Mouse (Mus musculus) hindbrain, embryonic 11.5 days (tissue): ENCODE data around the gene Spa17. TPM values are rescaled to one million over a fixed set of nuclear protein-coding genes. Genes with fewer than 3 reads are reported as not detected.

ENCODE experiments used
- ATAC-seq: fragments of 200-750 bp; cut with Nextera tagmentation; 2 replicates; pipeline ENCODE4 v1.8.0; 2017; ENCODE audit warnings: mild to moderate bottlenecking, moderate TSS enrichment, moderate library complexity; ENCODE audit not compliant: low FRiP score
- DNase-seq: peaks from one replicate; pipeline ENCODE4 v3.0.0-alpha.2; 2015; ENCODE audit warnings: low spot score
- H3K27ac ChIP-seq: fragments of 300-500 bp; sonication (generic); 2 replicates; pipeline ENCODE4 v1.5.1; 2014; ENCODE audit warnings: mild to moderate bottlenecking, low read depth, low read length
- H3K27me3 ChIP-seq: fragments of 300-500 bp; sonication (generic); 2 replicates; pipeline ENCODE4 v1.6.1; 2014; ENCODE audit warnings: mild to moderate bottlenecking, low read length, moderate library complexity, mixed read lengths; ENCODE audit not compliant: control insufficient read depth, insufficient read depth
- H3K36me3 ChIP-seq: fragments of 300-500 bp; sonication (generic); 2 replicates; pipeline ENCODE4 v1.6.1; 2014; ENCODE audit warnings: mild to moderate bottlenecking, low read length, moderate library complexity, mixed read lengths; ENCODE audit not compliant: control insufficient read depth, insufficient read depth
- H3K4me1 ChIP-seq: fragments of 300-500 bp; sonication (generic); replicated peaks from 2 replicates; pipeline ENCODE4 v1.6.1; 2014; ENCODE audit warnings: low read length, mixed read lengths; ENCODE audit not compliant: control insufficient read depth, insufficient read depth
- H3K4me2 ChIP-seq: fragments of 300-500 bp; sonication (generic); replicated peaks from 2 replicates; pipeline ENCODE4 v1.6.1; 2014; ENCODE audit warnings: mild to moderate bottlenecking, low read depth, low read length
- H3K4me3 ChIP-seq: fragments of 300-500 bp; sonication (generic); 2 replicates; pipeline ENCODE4 v1.5.1; 2014; ENCODE audit warnings: low read depth, low read length
- H3K9ac ChIP-seq: fragments of 300-500 bp; sonication (generic); 2 replicates; pipeline ENCODE4 v1.6.1; 2014; ENCODE audit warnings: low read depth, low read length
- H3K9me3 ChIP-seq: fragments of 300-500 bp; sonication (generic); 2 replicates; pipeline ENCODE4 v1.6.1; 2016; ENCODE audit warnings: low read length; ENCODE audit not compliant: control insufficient read depth
- WGBS: fragments of 180-500 bp; shearing (Covaris S2); extraction: QIAGEN DNeasy Blood & Tissue Kit; methylation state at CpG from one replicate; pipeline ENCODE4 v1.1.7; 2014; 5-methylcytosine and 5-hydroxymethylcytosine counted together
- polyA plus RNA-seq: library from polyadenylated mRNA; unstranded; fragments of >200 nt; fragmentation: Nextera tagmentation; extraction: Ambion mirVana; gene quantifications from 2 replicates; pipeline ENCODE4 v1.2.1, GENCODE M21; 2014

The Spa17 gene
- polyA plus RNA-seq, 1 experiment from 2014 or later: 19.8 TPM

- ATAC-seq (no peak), DNase-seq (no peak)
- H3K4me2 ChIP-seq: no peak overlapping the region
- no peak overlapping the region for H3K9ac ChIP-seq
- H3K27ac ChIP-seq: no peak overlapping the region
- H3K9me3 ChIP-seq: no peaks in the 10 kb centered on the region
- 91% methylated on average over 3 of the region's 3 CpGs for WGBS
- no peaks in the 10 kb centered on the region for H3K4me1 ChIP-seq
- H3K36me3 ChIP-seq: peaks cover 5% of the 10 kb centered on the region; the same call in 1 of the 2 replicates
- no peaks in the 10 kb centered on the region for H3K27me3 ChIP-seq
- no peak overlapping the region for H3K4me3 ChIP-seq
Observed at GRCm38 (mm10) chr9:37646246-37646645, 32.7 kb upstream of the Spa17 start.

GRCm38 (mm10) chr9:37638721-37639120 lies 25.2 kb upstream of the Spa17 start:
- ATAC-seq: no peak
- WGBS: 92% methylated on average over 3 of the region's 3 CpGs
- DNase-seq: no peak
- no peak overlapping the region for H3K4me3 ChIP-seq
- H3K27me3 ChIP-seq: no peaks in the 10 kb centered on the region
- no peaks in the 10 kb centered on the region for H3K4me1 ChIP-seq
- H3K4me2 ChIP-seq: no peak overlapping the region
- H3K9me3 ChIP-seq: no peaks in the 10 kb centered on the region
- H3K9ac ChIP-seq: no peak overlapping the region
- no peak overlapping the region for H3K27ac ChIP-seq
- H3K36me3 ChIP-seq: no peaks in the 10 kb centered on the region

GRCm38 (mm10) chr9:37636800-37637542 lies 23.4 kb upstream of the Spa17 start:
- Histone ChIP-seq H3K9ac (no peak overlapping the region), H3K27me3 (no peaks in the 10 kb centered on the region), H3K4me2 (no peak overlapping the region), H3K27ac (no peak overlapping the region), H3K4me3 (no peak overlapping the region), H3K4me1 (no peaks in the 10 kb centered on the region), H3K9me3 (no peaks in the 10 kb centered on the region), H3K36me3 (no peaks in the 10 kb centered on the region)
- ATAC-seq: no peak
- 72% methylated on average over 6 of the region's 6 CpGs for WGBS
- no peak for DNase-seq

- no peak overlapping the region for H3K4me3 ChIP-seq
- H3K4me1 ChIP-seq: no peaks in the 10 kb centered on the region
- no peaks in the 10 kb centered on the region for H3K9me3 ChIP-seq
- 14% methylated on average over 7 of the region's 7 CpGs for WGBS
- peak; percentile 71 for DNase-seq
- no peak overlapping the region for H3K4me2 ChIP-seq
- ATAC-seq: no peak
- H3K27ac ChIP-seq: no peak overlapping the region
- no peaks in the 10 kb centered on the region for H3K27me3 ChIP-seq
- no peak overlapping the region for H3K9ac ChIP-seq
- H3K36me3 ChIP-seq: no peaks in the 10 kb centered on the region
Observed at GRCm38 (mm10) chr9:37636335-37636734, 22.8 kb upstream of the Spa17 start.

DNA sequence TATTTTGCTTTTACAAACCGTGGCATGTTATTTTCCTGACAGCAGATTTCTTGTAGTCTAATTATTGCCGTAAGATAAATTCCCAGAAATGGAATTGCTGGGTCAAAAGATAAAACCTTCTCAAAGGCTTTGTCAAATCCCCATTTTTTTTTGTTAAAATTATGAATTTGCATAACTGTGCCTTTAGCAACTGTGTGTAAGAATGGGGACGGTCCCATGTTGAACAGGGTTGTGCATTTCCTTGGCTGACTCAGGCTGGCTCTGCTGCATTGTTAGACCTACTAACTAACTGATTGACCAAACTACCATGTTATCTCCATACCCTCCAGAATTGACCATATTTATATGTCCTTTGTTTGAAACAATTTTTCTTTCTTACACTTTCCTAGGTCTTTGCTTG lies 20.7 kb upstream of the Spa17 start:
- no peaks in the 10 kb centered on the region for H3K9me3 ChIP-seq
- H3K9ac ChIP-seq: no peak overlapping the region
- H3K27ac ChIP-seq: no peak overlapping the region
- DNase-seq: no peak
- ATAC-seq: no peak
- no peak overlapping the region for H3K4me3 ChIP-seq
- H3K4me1 ChIP-seq: no peaks in the 10 kb centered on the region
- no peaks in the 10 kb centered on the region for H3K36me3 ChIP-seq
- H3K4me2 ChIP-seq: no peak overlapping the region
- 95% methylated on average over 3 of the region's 3 CpGs for WGBS
- no peaks in the 10 kb centered on the region for H3K27me3 ChIP-seq

DNA sequence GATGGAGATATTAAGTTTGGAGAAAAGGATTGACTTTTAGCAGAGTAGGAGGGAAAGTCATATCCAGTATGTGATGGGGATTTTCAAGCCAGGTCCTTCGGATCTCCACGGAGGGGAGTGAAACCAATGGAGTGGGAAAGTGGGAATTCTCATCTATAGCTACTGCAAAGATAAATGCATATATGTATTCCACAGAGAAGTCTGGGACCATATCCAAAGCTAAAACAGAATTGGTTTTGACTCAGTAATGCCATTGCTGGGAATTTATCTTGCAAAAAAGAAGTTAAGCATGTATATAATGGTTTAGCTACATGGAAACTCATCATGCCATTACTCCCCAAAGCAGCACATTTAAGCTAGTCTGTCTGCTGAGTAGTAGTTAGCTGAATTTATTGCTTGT lies 18.8 kb upstream of the Spa17 start:
- H3K9ac ChIP-seq: no peak overlapping the region
- no peak for ATAC-seq
- no peak overlapping the region for H3K27ac ChIP-seq
- H3K9me3 ChIP-seq: no peaks in the 10 kb centered on the region
- H3K4me1 ChIP-seq: no peaks in the 10 kb centered on the region
- no peaks in the 10 kb centered on the region for H3K36me3 ChIP-seq
- H3K4me3 ChIP-seq: no peak overlapping the region
- WGBS: 85% methylated on average over 2 of the region's 2 CpGs
- DNase-seq: no peak
- H3K27me3 ChIP-seq: no peaks in the 10 kb centered on the region
- H3K4me2 ChIP-seq: no peak overlapping the region

- H3K9ac ChIP-seq: no peak overlapping the region
- DNase-seq (no peak), ATAC-seq (no peak)
- H3K27ac ChIP-seq: no peak overlapping the region
- WGBS: 98% methylated on average over 2 of the region's 2 CpGs
- H3K4me3 ChIP-seq: no peak overlapping the region
- H3K4me2 ChIP-seq: no peak overlapping the region
- H3K36me3 ChIP-seq: no peaks in the 10 kb centered on the region
- H3K4me1 ChIP-seq: no peaks in the 10 kb centered on the region
- H3K27me3 ChIP-seq: no peaks in the 10 kb centered on the region
- no peaks in the 10 kb centered on the region for H3K9me3 ChIP-seq
Observed at GRCm38 (mm10) chr9:37629941-37630340, 16.4 kb upstream of the Spa17 start.

DNA sequence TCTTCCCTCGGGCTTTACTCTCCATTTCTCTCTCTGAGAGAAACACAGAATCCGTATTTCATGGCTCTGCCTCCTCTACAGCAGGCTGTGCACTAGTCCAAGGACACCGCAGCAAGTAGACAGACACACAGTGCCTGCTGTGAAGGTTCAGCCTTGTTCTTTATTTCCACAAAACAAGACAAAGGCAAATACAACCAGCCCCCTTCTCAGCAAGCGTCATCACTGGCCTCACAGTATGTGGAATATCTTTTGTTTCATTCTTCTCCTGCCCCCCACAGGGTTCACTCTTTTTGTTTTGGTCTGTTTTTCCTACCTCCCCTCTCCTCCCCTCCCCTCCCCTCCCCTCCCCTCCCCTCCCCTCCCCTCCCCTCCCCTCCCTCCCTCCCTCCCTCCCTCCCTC lies 15.1 kb upstream of the Spa17 start:
- Histone ChIP-seq H3K4me1 (no peaks in the 10 kb centered on the region), H3K27me3 (no peaks in the 10 kb centered on the region), H3K4me3 (no peak overlapping the region), H3K36me3 (no peaks in the 10 kb centered on the region), H3K9ac (no peak overlapping the region), H3K9me3 (no peaks in the 10 kb centered on the region), H3K27ac (no peak overlapping the region), H3K4me2 (no peak overlapping the region)
- DNase-seq: no peak
- no peak for ATAC-seq
- WGBS: 42% methylated on average over 4 of the region's 4 CpGs

GRCm38 (mm10) chr9:37627263-37627662 lies 13.7 kb upstream of the Spa17 start:
- no peak for ATAC-seq
- H3K27ac ChIP-seq: no peak overlapping the region
- no peaks in the 10 kb centered on the region for H3K4me1 ChIP-seq
- WGBS: 96% methylated on average over 1 of the region's 1 CpGs
- no peaks in the 10 kb centered on the region for H3K27me3 ChIP-seq
- no peak for DNase-seq
- H3K9ac ChIP-seq: no peak overlapping the region
- no peak overlapping the region for H3K4me2 ChIP-seq
- no peaks in the 10 kb centered on the region for H3K9me3 ChIP-seq
- no peak overlapping the region for H3K4me3 ChIP-seq
- no peaks in the 10 kb centered on the region for H3K36me3 ChIP-seq
